Mouse (Mus musculus) intestine, embryonic 15.5 days (tissue): Measurements from ENCODE around the gene Kcnk3. TPM values are rescaled to one million over a fixed set of nuclear protein-coding genes. Genes with fewer than 3 reads are reported as not detected.
A peak's percentile ranks its signal among the peaks of the same experiment; 100 is the strongest.

Experiments
- ATAC-seq: fragments of 200-750 bp; cut with Nextera tagmentation; 2 replicates; pipeline ENCODE4 v1.8.0; 2017; ENCODE audit warnings: moderate TSS enrichment, moderate library complexity
- H3K27ac ChIP-seq: fragments of 300-500 bp; sonication (generic); 2 replicates; pipeline ENCODE4 v1.5.1; 2015; ENCODE audit warnings: mild to moderate bottlenecking, inconsistent platforms
- H3K27me3 ChIP-seq: fragments of 300-500 bp; sonication (generic); replicated peaks from 2 replicates; pipeline ENCODE4 v1.6.1; 2015; ENCODE audit warnings: inconsistent platforms
- H3K36me3 ChIP-seq: fragments of 300-500 bp; sonication (generic); 2 replicates; pipeline ENCODE4 v1.6.1; 2015; ENCODE audit warnings: inconsistent platforms
- H3K4me1 ChIP-seq: fragments of 300-500 bp; sonication (generic); replicated peaks from 2 replicates; pipeline ENCODE4 v1.6.1; 2015; ENCODE audit warnings: inconsistent platforms
- H3K4me2 ChIP-seq: fragments of 300-500 bp; sonication (generic); replicated peaks from 2 replicates; pipeline ENCODE4 v1.6.1; 2015; ENCODE audit warnings: mild to moderate bottlenecking, inconsistent platforms
- H3K4me3 ChIP-seq: fragments of 300-500 bp; sonication (generic); replicated peaks from 2 replicates; pipeline ENCODE4 v1.5.1; 2015; ENCODE audit warnings: inconsistent platforms
- H3K9ac ChIP-seq: fragments of 300-500 bp; sonication (generic); 2 replicates; pipeline ENCODE4 v1.6.1; 2015; ENCODE audit warnings: inconsistent platforms
- H3K9me3 ChIP-seq: fragments of 300-500 bp; sonication (generic); 2 replicates; pipeline ENCODE4 v1.6.1; 2016; ENCODE audit warnings: inconsistent platforms
- WGBS: fragments of 180-500 bp; shearing (Covaris S2); methylation state at CpG from one replicate; pipeline ENCODE4 v1.1.7; 2015; 5-methylcytosine and 5-hydroxymethylcytosine counted together
- polyA plus RNA-seq: library from polyadenylated mRNA; unstranded; fragments of >200 nt; fragmentation: Nextera tagmentation; extraction: Ambion mirVana; gene quantifications from 2 replicates; pipeline ENCODE4 v1.2.1, GENCODE M21; 2015

Kcnk3 gene
- polyA plus RNA-seq, 1 experiment from 2014 or later: 24.4 TPM

DNA sequence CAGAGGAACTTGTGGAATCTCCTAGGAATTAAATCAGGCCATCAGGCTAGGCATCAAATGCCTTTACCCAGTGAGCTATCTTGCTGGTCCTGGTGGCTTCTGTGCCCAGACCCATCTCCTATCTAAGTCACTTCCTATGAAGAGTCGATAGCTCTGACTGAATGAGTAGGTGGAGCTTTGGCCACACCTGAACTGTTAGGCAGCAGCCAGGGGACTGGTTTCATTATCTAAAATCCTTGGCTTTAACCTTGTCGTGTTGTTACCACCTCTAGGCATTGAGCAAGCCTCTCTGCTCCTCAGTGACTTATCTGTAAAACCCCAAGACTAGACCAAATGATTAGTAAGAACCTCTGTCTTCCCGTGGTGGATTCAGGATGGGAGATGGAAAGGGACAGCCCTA is 29.4 kb downstream of the Kcnk3 start:
- peaks cover 56% of the 10 kb centered on the region for H3K4me1 ChIP-seq
- 24% methylated on average over 3 of the region's 3 CpGs for WGBS
- H3K9me3 ChIP-seq: no peaks in the 10 kb centered on the region
- peak; percentile 24; the same call in 1 of the 2 replicates for ATAC-seq
- H3K36me3 ChIP-seq: no peaks in the 10 kb centered on the region
- H3K4me2 ChIP-seq: peak overlapping the region; percentile 38
- no peak overlapping the region; the same call in 1 of the 2 replicates for H3K27ac ChIP-seq
- H3K27me3 ChIP-seq: peaks cover 10% of the 10 kb centered on the region
- no peak overlapping the region for H3K4me3 ChIP-seq
- H3K9ac ChIP-seq: 0 out of 2 replicates have a peak overlapping the region, but pooled peaks have one; percentile 1

- H3K36me3 ChIP-seq: no peaks in the 10 kb centered on the region
- WGBS: 36% methylated on average over 11 of the region's 11 CpGs
- H3K4me2 ChIP-seq: peak overlapping the region; percentile 38
- ATAC-seq: peak; percentile 24; the same call in 1 of the 2 replicates
- H3K27me3 ChIP-seq: peaks cover 15% of the 10 kb centered on the region
- 0 out of 2 replicates have a peak overlapping the region, but pooled peaks have one; percentile 1 for H3K9ac ChIP-seq
- no peaks in the 10 kb centered on the region for H3K9me3 ChIP-seq
- H3K27ac ChIP-seq: no peak overlapping the region; the same call in 1 of the 2 replicates
- H3K4me1 ChIP-seq: peaks cover 61% of the 10 kb centered on the region
- no peak overlapping the region for H3K4me3 ChIP-seq
Measured at GRCm38 (mm10) chr5:30617851-30618250, 29.9 kb downstream of the Kcnk3 start.

- Histone ChIP-seq H3K9ac (no peak overlapping the region), H3K27me3 (peaks cover 16% of the 10 kb centered on the region), H3K36me3 (no peaks in the 10 kb centered on the region), H3K4me2 (no peak overlapping the region), H3K4me1 (peaks cover 60% of the 10 kb centered on the region), H3K27ac (no peak overlapping the region), H3K4me3 (no peak overlapping the region), H3K9me3 (no peaks in the 10 kb centered on the region)
- no peak for ATAC-seq
- 71% methylated on average over 8 of the region's 8 CpGs for WGBS
Measured at GRCm38 (mm10) chr5:30618376-30619003, 30.5 kb downstream of the Kcnk3 start.

- Histone ChIP-seq H3K4me3 (no peak overlapping the region), H3K36me3 (no peaks in the 10 kb centered on the region), H3K9ac (no peak overlapping the region), H3K4me2 (no peak overlapping the region), H3K4me1 (peaks cover 52% of the 10 kb centered on the region), H3K27me3 (peaks cover 16% of the 10 kb centered on the region), H3K27ac (no peak overlapping the region), H3K9me3 (no peaks in the 10 kb centered on the region)
- ATAC-seq: no peak
- 87% methylated on average over 2 of the region's 2 CpGs for WGBS
Measured at GRCm38 (mm10) chr5:30619211-30619610, 31.2 kb downstream of the Kcnk3 start.

DNA sequence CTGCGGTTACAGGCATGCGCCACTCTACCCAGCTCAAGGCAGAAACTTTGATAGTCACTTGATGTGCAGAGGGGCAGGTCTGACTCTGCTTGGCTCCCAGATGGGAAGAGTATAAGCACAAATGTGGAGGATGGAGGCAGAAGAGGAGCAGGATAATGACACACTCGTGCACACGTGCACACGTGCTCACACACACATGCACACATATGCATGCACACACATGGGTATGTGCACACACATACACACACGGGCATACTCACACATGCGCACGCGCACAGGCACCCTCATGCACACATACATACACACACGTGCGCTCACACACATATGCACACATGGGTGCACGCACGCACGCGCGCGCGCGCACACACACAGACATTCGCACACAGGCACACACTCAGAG is 32.6 kb downstream of the Kcnk3 start:
- Histone ChIP-seq H3K4me1 (peaks cover 40% of the 10 kb centered on the region), H3K27ac (no peak overlapping the region), H3K27me3 (peaks cover 16% of the 10 kb centered on the region), H3K36me3 (no peaks in the 10 kb centered on the region), H3K4me3 (no peak overlapping the region), H3K4me2 (no peak overlapping the region), H3K9me3 (no peaks in the 10 kb centered on the region), H3K9ac (no peak overlapping the region)
- no peak for ATAC-seq
- WGBS: 97% methylated on average over 20 of the region's 20 CpGs

GRCm38 (mm10) chr5:30621211-30621790 is 33.3 kb downstream of the Kcnk3 start:
- no peak overlapping the region for H3K4me3 ChIP-seq
- no peak overlapping the region for H3K9ac ChIP-seq
- no peaks in the 10 kb centered on the region for H3K36me3 ChIP-seq
- ATAC-seq: no peak
- peaks cover 37% of the 10 kb centered on the region for H3K4me1 ChIP-seq
- peaks cover 16% of the 10 kb centered on the region for H3K27me3 ChIP-seq
- 93% methylated on average over 9 of the region's 9 CpGs for WGBS
- H3K9me3 ChIP-seq: no peaks in the 10 kb centered on the region
- H3K4me2 ChIP-seq: peak overlapping the region; percentile 75; the same call in 1 of the 2 replicates
- no peak overlapping the region for H3K27ac ChIP-seq

- peak overlapping the region; percentile 75 for H3K4me2 ChIP-seq
- peaks cover 16% of the 10 kb centered on the region for H3K27me3 ChIP-seq
- H3K36me3 ChIP-seq: no peaks in the 10 kb centered on the region
- H3K9ac ChIP-seq: no peak overlapping the region
- ATAC-seq: no peak
- H3K27ac ChIP-seq: no peak overlapping the region
- H3K4me3 ChIP-seq: peak overlapping the region; percentile 32; the same call in 1 of the 2 replicates
- peaks cover 33% of the 10 kb centered on the region for H3K4me1 ChIP-seq
- 61% methylated on average over 22 of the region's 22 CpGs for WGBS
- no peaks in the 10 kb centered on the region for H3K9me3 ChIP-seq
Measured at GRCm38 (mm10) chr5:30621844-30622176, 33.8 kb downstream of the Kcnk3 start.

- peaks cover 16% of the 10 kb centered on the region for H3K27me3 ChIP-seq
- H3K9me3 ChIP-seq: no peaks in the 10 kb centered on the region
- peak overlapping the region; percentile 75 for H3K4me2 ChIP-seq
- H3K4me3 ChIP-seq: peak overlapping the region; percentile 32
- H3K27ac ChIP-seq: no peak overlapping the region
- ATAC-seq: peak; percentile 41
- 12% methylated on average over 69 of the region's 69 CpGs for WGBS
- peak overlapping the region; percentile 26; the same call in 1 of the 2 replicates for H3K9ac ChIP-seq
- no peaks in the 10 kb centered on the region for H3K36me3 ChIP-seq
- peaks cover 29% of the 10 kb centered on the region for H3K4me1 ChIP-seq
Measured at GRCm38 (mm10) chr5:30622177-30622840, 34.3 kb downstream of the Kcnk3 start.

DNA sequence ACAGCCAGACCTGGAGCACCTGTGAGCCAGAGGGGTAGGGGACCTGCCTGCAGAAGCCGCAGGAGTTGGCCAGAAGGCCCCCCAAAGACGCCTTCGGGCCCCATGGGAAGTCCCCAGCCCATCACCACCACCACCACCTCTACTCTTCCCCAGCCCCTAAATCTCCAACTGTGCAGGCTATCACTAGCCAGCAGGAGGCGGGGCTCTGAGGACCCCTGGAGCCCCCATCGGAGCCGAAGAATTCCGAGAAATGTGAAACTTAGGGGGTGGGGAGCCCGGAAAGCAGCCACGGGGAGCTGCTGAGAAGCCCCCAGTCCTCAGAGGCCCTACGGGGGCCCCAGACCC is 34.8 kb downstream of the Kcnk3 start:
- ATAC-seq: no peak
- H3K36me3 ChIP-seq: no peaks in the 10 kb centered on the region
- no peaks in the 10 kb centered on the region for H3K9me3 ChIP-seq
- 12% methylated on average over 10 of the region's 10 CpGs for WGBS
- peak overlapping the region; percentile 26; the same call in 1 of the 2 replicates for H3K9ac ChIP-seq
- H3K4me3 ChIP-seq: peak overlapping the region; percentile 32
- peaks cover 16% of the 10 kb centered on the region for H3K27me3 ChIP-seq
- peaks cover 25% of the 10 kb centered on the region for H3K4me1 ChIP-seq
- H3K27ac ChIP-seq: no peak overlapping the region
- peak overlapping the region; percentile 75 for H3K4me2 ChIP-seq

DNA sequence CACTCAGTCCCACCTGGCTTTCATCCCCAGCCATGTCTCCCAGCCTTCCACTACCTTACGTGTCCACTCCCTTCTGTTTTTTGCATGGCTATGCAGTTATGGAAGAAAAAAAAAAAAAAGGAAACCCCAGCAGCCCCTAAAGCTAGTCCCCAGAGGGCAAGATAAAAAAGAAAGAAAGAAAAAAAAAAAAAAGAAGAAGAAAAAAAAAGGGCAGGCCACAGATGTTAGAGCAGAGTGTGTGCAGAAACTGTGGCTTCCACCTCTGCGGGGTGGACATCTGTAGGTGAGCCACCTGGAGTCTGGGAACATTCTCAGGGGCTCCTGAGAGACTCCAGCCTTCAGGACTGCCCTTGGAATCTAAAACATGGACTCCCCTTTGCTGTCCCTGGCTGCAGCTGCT is 35.4 kb downstream of the Kcnk3 start:
- no peak overlapping the region for H3K9ac ChIP-seq
- no peak overlapping the region for H3K27ac ChIP-seq
- no peak overlapping the region for H3K4me2 ChIP-seq
- H3K9me3 ChIP-seq: no peaks in the 10 kb centered on the region
- H3K4me3 ChIP-seq: no peak overlapping the region
- H3K36me3 ChIP-seq: no peaks in the 10 kb centered on the region
- ATAC-seq: no peak
- H3K27me3 ChIP-seq: peaks cover 16% of the 10 kb centered on the region
- 65% methylated on average over 2 of the region's 2 CpGs for WGBS
- peaks cover 19% of the 10 kb centered on the region for H3K4me1 ChIP-seq

DNA sequence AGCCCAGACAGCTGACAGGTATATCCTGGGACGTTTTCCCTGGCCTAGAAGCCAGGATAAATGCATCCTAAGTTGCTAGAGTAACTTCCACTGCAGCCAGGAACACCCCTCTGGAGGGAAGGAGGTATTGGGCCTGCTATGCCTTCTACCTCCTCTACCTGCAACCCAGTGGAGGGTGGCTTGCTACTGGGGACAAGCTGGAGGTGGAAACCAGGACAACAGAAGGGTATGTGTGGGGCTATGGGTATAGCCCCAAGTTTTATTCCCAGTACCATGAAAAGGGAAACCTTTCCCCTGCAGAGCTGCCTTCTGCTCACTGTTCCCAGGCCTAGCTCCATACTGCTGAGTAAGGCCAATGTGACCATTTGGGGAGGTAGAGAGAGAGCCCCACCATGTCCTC is 36.3 kb downstream of the Kcnk3 start:
- Histone ChIP-seq H3K9me3 (no peaks in the 10 kb centered on the region), H3K4me1 (peaks cover 13% of the 10 kb centered on the region), H3K27me3 (peaks cover 16% of the 10 kb centered on the region), H3K4me3 (no peak overlapping the region), H3K36me3 (no peaks in the 10 kb centered on the region), H3K27ac (no peak overlapping the region), H3K9ac (no peak overlapping the region), H3K4me2 (no peak overlapping the region)
- WGBS: 55% methylated on average over 1 of the region's 1 CpGs
- no peak for ATAC-seq

- Histone ChIP-seq H3K9me3 (no peaks in the 10 kb centered on the region), H3K27me3 (peaks cover 16% of the 10 kb centered on the region), H3K27ac (no peak overlapping the region), H3K36me3 (no peaks in the 10 kb centered on the region), H3K4me3 (no peak overlapping the region), H3K9ac (no peak overlapping the region), H3K4me1 (peaks cover 13% of the 10 kb centered on the region), H3K4me2 (no peak overlapping the region)
- no peak for ATAC-seq
- 44% methylated on average over 4 of the region's 4 CpGs for WGBS
Measured at GRCm38 (mm10) chr5:30624908-30625307, 36.9 kb downstream of the Kcnk3 start.
